Mouse (Mus musculus) G1E (cell line): ENCODE data around the gene Psmc3. TPM values are rescaled to one million over a fixed set of nuclear protein-coding genes. Genes with fewer than 3 reads are reported as not detected.

ENCODE experiments used
- ATAC-seq: 2 replicates; pipeline ENCODE4 v1.8.0; 2016; ENCODE audit warnings: mild to moderate bottlenecking; ENCODE audit not compliant: insufficient number of reproducible peaks, poor library complexity, low FRiP score, severe bottlenecking; ENCODE audit errors: extremely low read depth
- DNase-seq: peaks from one replicate; pipeline ENCODE4 v3.0.0; 2012; ENCODE audit warnings: low spot score
- H3K27me3 ChIP-seq: 2 replicates; pipeline ENCODE4 v1.6.1; 2012; ENCODE audit warnings: mild to moderate bottlenecking, low read length, inconsistent platforms; ENCODE audit not compliant: insufficient read depth
- H3K36me3 ChIP-seq: replicated peaks from 2 replicates; pipeline ENCODE3; 2012; ENCODE audit warnings: mild to moderate bottlenecking, inconsistent platforms
- H3K4me1 ChIP-seq: 2 replicates; pipeline ENCODE4 v1.6.1; 2012; ENCODE audit warnings: low read depth, low read length, inconsistent platforms, mixed read lengths; ENCODE audit not compliant: insufficient read depth
- H3K4me3 ChIP-seq: 2 replicates; pipeline ENCODE4 v1.5.1; 2012; ENCODE audit warnings: low read depth, mild to moderate bottlenecking, inconsistent platforms, low read length, moderate library complexity, mixed read lengths
- H3K9me3 ChIP-seq: replicated peaks from 2 replicates; pipeline ENCODE4 v1.6.1; 2012; ENCODE audit warnings: inconsistent platforms
- CTCF ChIP-seq: IDR thresholded peaks from 2 replicates; pipeline ENCODE4 v1.5.1; 2012; ENCODE audit warnings: low read depth, low read length, inconsistent platforms, mixed read lengths
- GATA1 ChIP-seq: IDR thresholded peaks from 2 replicates; pipeline ENCODE4 v1.6.1; 2012; ENCODE audit warnings: borderline replicate concordance, low read length, inconsistent platforms, mixed read lengths
- GATA2 ChIP-seq: IDR thresholded peaks from 2 replicates; pipeline ENCODE4 v1.6.1; 2012; ENCODE audit warnings: low read depth, low read length, inconsistent platforms, borderline replicate concordance
- POLR2AphosphoS5 ChIP-seq: IDR thresholded peaks from 2 replicates; pipeline ENCODE4 v1.6.1; 2012; ENCODE audit warnings: low read depth, low read length, inconsistent platforms; ENCODE audit not compliant: insufficient replicate concordance
- TAL1 ChIP-seq: conservative IDR thresholded peaks from 2 replicates; pipeline ENCODE4 v1.6.1; 2012; ENCODE audit warnings: low read depth, low read length, inconsistent platforms, mixed read lengths
- polyA plus RNA-seq: library from polyadenylated mRNA; stranded (reverse); fragments of >175 nt; gene quantifications from 2 replicates; pipeline ENCODE4 v1.2.3, GENCODE M21; 2012
- total RNA-seq, 2 experiments: library from RNA; stranded (forward) in 1 of 2; stranded (reverse) in 1 of 2; fragments of 200-1000 nt in 1 of 2; fragments of >200 nt in 1 of 2; fragmentation: Nextera tagmentation in 1 of 2; gene quantifications; 2 replicates each; pipeline ENCODE4 v1.2.3; 2014 to 2017

The Psmc3 gene
- total and polyA plus RNA-seq, 3 experiments: 141 to 280 (median 165) TPM

GRCm38 (mm10) chr2:91062779-91063606 lies 9.2 kb downstream of the Psmc3 start:
- H3K4me3 ChIP-seq: no peak overlapping the region
- no peaks in the 10 kb centered on the region for H3K9me3 ChIP-seq
- ATAC-seq (no peak), DNase-seq (no peak)
- no peak for TF ChIP-seq CTCF
- TF ChIP-seq POLR2AphosphoS5: no peak
- no peak for TF ChIP-seq GATA2
- TF ChIP-seq TAL1: no peak
- no peak for TF ChIP-seq GATA1
- peaks cover 55% of the 10 kb centered on the region for H3K4me1 ChIP-seq
- no peaks in the 10 kb centered on the region for H3K27me3 ChIP-seq
- H3K36me3 ChIP-seq: peaks cover 94% of the 10 kb centered on the region

GRCm38 (mm10) chr2:91064211-91064610 lies 10.4 kb downstream of the Psmc3 start:
- Histone ChIP-seq H3K36me3 (peaks cover 91% of the 10 kb centered on the region), H3K9me3 (no peaks in the 10 kb centered on the region), H3K4me1 (peaks cover 56% of the 10 kb centered on the region), H3K4me3 (no peak overlapping the region), H3K27me3 (no peaks in the 10 kb centered on the region)
- TF ChIP-seq GATA1 (no peak), TAL1 (no peak), POLR2AphosphoS5 (no peak)
- no peak for ATAC-seq
- DNase-seq: no peak

DNA sequence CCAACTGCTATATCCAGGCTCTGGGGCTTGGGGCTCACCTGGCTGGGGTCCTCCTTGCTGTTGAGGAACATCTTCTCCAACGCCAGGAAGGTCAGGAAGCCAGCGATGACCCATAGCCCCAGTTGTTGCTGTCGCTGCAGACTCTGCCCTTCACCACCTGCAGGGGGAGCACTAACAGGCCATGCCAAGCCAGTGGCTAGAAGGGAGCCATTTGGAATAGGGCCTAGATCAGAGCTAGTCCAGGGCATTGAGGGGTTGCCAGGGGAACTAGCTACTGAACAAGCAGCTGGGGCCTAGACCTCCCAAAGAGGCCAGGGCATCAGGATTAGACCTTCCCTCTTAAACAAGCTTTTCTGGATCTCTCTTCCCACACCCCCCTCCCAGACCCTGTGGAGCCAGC lies 11.7 kb downstream of the Psmc3 start:
- no peaks in the 10 kb centered on the region for H3K9me3 ChIP-seq
- no peaks in the 10 kb centered on the region for H3K27me3 ChIP-seq
- no peak overlapping the region for H3K4me3 ChIP-seq
- ATAC-seq (no peak), DNase-seq (peak; percentile 36)
- H3K4me1 ChIP-seq: peaks cover 51% of the 10 kb centered on the region
- no peak for TF ChIP-seq GATA2
- no peak for TF ChIP-seq TAL1
- TF ChIP-seq CTCF: peak; percentile 82
- H3K36me3 ChIP-seq: peaks cover 78% of the 10 kb centered on the region

DNA sequence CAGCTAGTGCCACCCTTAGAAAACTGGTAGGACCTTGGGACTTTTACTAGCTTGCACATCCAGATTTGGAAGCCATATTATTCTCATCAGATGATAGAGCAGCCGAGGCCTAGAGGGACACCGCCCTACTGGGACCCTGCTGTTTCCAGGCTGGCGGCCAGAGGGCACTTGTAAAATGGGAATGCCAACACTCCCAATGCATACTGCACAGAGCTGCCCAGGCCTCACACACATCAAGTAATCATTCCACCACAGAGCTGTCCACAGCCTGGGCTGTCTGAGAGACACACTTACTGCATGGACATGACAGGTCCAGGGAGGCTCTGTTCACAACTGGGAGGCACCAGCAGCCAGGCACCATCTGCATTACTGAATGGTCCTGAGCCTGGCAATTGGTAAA lies 12.6 kb downstream of the Psmc3 start:
- Histone ChIP-seq H3K36me3 (peaks cover 69% of the 10 kb centered on the region), H3K4me1 (peaks cover 50% of the 10 kb centered on the region), H3K27me3 (no peaks in the 10 kb centered on the region), H3K9me3 (no peaks in the 10 kb centered on the region), H3K4me3 (no peak overlapping the region)
- ATAC-seq (no peak), DNase-seq (no peak)
- TF ChIP-seq CTCF (no peak), GATA1 (no peak), GATA2 (no peak), POLR2AphosphoS5 (no peak), TAL1 (no peak)

DNA sequence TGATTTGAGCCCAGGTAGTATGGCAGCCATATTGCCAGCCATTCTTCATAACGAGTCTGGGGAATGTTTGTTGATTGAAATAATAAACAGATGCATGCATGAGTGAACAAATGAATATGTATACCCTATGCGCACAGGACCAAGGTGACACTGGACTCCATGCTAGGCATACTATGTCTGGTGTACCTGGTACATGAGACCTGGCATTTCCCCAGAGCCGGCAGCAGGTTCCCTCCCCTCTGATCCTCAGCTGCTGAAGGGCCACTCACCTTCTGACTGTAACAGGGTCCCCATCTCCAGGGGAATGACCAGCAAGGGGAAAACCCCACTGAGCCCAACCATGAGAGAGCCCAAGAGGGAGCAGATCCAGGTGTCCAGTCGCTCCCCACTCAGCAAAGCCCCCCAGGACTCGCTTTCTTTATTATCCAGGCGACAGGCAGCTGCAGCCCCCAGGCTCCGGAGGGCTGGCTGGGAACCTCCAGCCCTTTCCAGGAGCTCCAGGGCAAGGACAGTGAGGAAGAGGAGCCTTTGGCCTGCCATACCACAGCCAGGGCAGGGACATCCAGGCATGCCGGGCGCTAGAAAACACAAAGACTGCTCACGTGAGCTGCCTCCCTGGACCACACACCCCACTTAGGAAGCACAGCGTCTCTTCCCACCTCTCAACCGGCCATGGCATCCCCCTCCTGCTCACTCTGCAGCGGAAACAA lies 14.5 kb downstream of the Psmc3 start:
- no peak for TF ChIP-seq TAL1
- no peak for TF ChIP-seq CTCF
- TF ChIP-seq GATA2: no peak
- TF ChIP-seq POLR2AphosphoS5: no peak
- TF ChIP-seq GATA1: no peak
- Histone ChIP-seq H3K36me3 (peaks cover 50% of the 10 kb centered on the region), H3K9me3 (no peaks in the 10 kb centered on the region), H3K4me1 (peaks cover 47% of the 10 kb centered on the region), H3K4me3 (peak overlapping the region; percentile 34; the same call in 1 of the 2 replicates), H3K27me3 (no peaks in the 10 kb centered on the region)
- ATAC-seq: no peak
- no peak for DNase-seq

DNA sequence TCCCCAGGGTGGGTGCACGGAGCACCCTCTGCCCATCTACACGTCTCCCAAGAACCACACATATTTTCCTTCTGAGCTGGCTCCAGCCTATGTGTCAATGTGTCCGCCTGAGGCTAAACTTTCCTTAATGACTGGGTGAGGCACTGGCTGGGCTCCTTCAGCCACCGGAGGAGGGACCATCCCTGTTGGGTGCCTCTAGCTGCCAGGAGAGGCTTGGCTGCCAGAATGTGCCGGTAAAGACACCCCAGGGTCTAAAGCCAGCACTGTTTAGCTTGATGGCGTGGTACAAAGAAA lies 15.0 kb downstream of the Psmc3 start:
- Histone ChIP-seq H3K27me3 (no peaks in the 10 kb centered on the region), H3K9me3 (no peaks in the 10 kb centered on the region), H3K36me3 (peaks cover 45% of the 10 kb centered on the region), H3K4me3 (peak overlapping the region; percentile 34; the same call in 1 of the 2 replicates), H3K4me1 (peaks cover 46% of the 10 kb centered on the region)
- no peak for ATAC-seq
- no peak for TF ChIP-seq TAL1
- no peak for TF ChIP-seq GATA2
- TF ChIP-seq CTCF: no peak
- TF ChIP-seq GATA1: no peak
- TF ChIP-seq POLR2AphosphoS5: no peak
- no peak for DNase-seq
